Mouse (Mus musculus) cerebellum, adult 11 months (tissue): ENCODE results near the gene 2310061I04Rik.
"Not testable (repeated sequence)": the region's sequence is repeated elsewhere in the genome, so short reads cannot be mapped to it uniquely, and the experiment has no call there.

Source experiments
- DNase-seq: peaks from one replicate; pipeline ENCODE4 v3.0.0; 2022

Gene 2310061I04Rik

GRCm38 (mm10) chr17:35896781-35897643 lies at the start of gene 2310061I04Rik:
2310061I04Rik (minus strand) TSS chr17:35897431.
- DNase-seq = peak; percentile 93

DNA sequence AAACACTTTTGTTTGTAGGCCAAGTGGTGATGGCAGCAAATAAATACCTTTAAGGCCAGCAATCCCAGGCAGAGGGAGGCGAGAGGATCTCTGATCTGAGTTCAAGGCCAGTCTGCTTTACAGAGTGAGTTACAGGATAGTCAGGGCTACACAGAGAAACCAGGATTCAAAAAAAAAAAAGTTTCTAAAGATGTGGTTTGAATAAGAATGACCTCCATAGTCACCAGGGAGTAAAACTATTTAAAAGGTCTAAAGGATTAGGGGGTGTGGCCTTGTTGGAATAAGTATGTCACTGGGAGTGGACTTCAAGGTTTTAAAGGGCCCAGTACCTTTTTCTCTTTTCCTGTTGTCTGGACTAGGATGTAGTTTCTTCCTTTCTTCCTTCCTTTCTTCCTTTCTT lies 42.7 kb upstream of the 2310061I04Rik start:
- DNase-seq = no peak

GRCm38 (mm10) chr17:35939108-35939507 lies 41.9 kb upstream of the 2310061I04Rik start:
- no peak for DNase-seq

DNA sequence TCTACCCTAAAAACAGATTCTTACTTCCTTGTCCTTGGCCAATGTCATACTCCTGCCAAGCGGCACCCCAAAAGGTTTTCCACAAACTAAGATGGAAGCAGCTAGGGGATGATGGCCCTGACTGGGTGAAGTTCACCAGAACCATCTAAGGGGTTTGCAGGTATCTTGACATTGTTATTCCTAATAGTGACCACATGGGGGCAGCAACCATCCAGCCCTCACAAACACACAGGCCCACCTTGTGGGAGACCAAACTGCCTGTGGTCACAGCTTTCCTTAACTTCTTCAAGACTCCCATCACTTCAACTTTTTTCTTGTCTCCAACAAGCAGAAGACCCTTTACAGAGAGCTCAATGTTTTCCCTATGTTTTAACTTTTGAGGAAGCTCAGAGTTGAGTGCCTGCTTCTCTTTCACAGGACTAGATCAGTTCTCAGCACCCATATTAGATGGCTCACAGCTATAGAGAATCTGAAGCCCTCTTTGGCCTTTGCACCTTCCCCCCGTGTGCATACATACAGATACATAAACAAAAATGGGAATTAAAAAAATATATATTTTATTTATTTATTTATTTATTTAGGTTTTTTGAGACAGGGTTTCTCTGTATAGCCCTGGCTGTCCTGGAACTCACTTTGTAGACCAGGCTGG lies 40.6 kb upstream of the 2310061I04Rik start:
- peak; percentile 46 for DNase-seq

DNA sequence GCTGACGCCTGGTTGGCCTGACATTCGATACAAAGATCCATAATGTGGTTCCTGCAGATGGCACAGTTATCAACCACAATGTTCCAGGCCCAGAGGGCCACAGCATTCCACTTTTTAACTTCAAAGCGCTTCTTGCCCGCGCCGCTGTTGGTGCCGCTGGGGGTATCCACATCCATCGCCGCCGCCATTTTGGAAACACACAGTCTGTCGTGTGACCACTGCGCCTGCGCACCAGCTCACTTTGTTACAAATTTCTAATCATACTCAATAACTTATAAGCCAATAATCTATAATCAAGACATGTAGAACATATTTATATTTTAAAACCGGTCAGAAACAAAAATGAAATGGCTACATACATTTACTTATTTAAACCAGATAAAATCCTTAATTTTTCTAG lies 38.5 kb upstream of the 2310061I04Rik start:
- not testable (repeated sequence) for DNase-seq

DNA sequence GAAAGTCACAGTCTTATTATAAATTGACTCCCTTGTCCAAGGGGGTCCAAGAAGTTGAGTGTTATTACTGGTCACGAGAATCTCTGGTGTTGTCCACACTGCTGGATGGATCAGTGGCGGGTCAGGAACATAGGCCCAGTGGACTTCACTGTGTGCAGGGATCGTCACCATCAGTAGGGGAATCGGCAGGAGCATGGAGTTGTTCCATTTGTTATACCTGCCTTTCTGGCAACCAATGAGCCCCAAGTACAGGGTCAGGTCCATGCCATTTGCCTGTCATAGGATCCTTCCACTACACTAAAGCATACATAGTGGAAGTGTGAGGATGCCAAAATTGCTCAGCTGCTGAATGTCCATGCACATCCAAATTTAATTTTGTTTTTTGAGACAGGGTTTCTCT lies 35.4 kb upstream of the 2310061I04Rik start:
- DNase-seq = no peak

- DNase-seq = no peak
Measured at GRCm38 (mm10) chr17:35930627-35931026, 33.4 kb upstream of the 2310061I04Rik start.

DNA sequence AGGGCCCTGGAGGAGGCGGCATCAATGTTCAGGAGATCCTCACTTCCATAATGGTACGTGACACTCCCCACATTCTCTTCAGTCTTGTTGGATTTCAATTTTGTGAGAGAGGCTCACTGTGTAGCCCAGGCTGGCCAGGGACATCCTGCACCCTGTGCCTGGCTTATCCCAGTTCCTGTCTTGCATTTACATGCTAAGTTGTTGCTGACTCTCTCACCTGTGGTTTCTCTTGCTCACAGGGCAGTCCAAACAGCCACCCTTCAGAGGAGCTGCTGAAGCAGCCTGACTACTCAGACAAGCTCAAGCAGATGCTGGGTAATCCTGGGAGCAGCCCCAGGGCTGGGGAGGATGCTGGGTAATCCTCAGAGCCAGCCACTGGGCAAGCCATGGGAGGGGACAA lies 32.3 kb upstream of the 2310061I04Rik start:
- DNase-seq = no peak

- DNase-seq = no peak
Measured at GRCm38 (mm10) chr17:35927471-35927870, 30.2 kb upstream of the 2310061I04Rik start.

DNA sequence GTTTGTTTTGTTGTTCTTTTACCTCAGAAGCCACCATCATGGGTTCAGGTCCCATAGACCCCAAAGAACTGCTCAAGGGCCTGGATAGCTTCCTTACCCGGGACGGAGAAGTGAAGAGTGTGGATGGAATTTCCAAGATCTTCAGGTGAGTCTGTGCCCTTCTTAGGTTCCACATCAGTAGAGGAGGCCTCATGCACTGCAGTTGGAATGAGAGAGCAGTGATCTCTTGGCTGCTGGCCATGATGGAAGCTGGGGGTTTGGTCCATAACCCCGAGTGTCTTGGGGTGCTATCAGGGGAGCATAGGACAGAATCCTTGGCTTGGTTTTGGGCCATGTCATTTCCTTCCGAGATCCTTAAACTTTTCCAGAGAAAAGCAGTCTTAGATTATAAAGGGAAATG lies 26.1 kb upstream of the 2310061I04Rik start:
- DNase-seq = no peak

DNA sequence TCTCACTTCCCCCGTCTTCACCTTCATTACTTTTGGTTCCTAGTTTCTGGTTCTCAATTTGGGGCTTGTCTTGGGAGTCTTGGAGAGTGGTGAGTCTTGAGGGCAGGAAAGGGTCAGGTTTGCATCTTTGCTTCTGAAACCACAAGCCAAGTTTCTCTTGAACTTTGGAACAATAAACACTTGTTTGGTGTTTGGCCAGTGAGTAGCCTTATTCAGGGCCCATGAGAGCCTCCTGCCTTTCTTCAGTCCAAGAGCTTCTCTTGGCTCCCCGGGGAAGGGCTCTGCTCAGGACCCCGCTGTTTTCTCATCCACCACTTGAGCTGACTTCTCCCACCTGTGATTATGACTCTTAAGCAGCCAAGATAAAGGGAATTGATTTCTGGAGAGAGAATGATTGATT lies 25.3 kb upstream of the 2310061I04Rik start:
- DNase-seq = no peak

GRCm38 (mm10) chr17:35921710-35922109 lies 24.5 kb upstream of the 2310061I04Rik start:
- DNase-seq = no peak

DNA sequence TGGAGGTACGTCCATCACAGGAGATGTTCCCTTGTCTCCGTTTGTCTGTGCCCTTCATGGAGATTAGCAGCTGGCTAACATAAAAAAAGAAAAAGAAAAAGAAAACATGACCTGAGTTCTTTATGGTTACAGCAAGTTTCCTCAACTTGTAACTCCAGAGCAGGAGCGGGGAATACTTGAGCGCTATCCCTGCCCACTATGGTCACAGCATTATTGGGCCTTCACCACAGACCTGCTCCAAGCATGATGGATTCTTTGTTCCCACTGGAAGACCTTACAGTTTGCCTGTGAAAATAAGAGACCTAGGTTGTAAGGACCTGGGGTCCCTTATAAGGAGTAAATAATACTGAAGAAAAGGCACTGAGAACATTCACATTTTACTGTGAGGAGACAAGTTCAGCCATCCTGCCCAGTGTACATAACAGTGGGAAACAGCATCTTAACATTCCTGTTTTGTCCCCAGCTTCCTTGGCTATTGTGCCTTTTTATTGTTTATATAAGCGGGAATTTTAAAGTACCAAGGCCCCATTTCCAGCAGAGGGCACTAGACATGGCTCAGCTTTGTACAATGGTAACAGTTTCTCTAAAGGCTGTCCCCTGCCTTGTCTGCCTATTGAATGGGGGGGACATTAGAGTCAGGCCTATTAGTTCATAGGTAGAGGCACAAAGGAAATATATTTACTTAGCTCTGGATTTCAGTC lies 23.8 kb upstream of the 2310061I04Rik start:
- DNase-seq = no peak

DNA sequence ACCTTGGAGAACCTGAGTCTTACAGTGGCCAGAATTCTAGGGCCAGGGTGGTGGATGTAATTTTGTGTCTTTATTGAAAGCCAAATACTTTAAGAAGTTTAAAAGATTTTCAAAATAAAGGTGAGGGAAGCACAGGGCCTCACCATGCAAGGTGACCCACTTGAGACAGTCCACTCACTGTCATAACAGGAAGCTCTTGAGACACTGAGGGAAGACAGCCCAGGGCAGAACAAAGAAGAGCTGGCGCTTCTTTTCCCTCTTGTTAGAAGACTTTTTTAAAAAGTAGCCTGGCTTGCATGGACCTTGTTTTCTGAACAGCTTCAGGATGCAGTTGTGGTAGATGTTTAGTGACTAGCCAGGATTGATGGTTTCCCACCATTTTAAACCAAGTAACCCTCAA lies 23.2 kb upstream of the 2310061I04Rik start:
- no peak for DNase-seq

DNA sequence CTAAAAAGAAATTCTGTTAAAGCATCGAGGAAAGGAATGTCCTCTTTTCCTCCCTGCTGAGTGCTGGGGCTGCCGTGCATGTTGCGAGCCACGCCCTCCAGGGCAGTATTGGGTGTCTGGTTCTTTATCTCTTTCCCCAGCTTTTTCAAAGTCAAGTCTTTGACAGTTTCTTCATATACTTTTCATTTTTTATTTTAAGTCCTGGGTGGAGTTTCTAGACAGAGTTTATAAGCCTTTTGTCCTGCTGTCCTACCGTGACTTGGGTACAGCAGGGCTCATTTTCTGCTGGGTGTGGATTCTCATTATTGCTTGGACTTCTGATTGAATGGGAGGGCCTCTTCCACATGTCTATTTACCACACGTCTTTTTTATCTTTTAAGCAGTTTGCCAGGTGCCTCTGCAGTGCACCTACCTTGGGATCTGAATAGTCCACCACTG lies 22.7 kb upstream of the 2310061I04Rik start:
- DNase-seq = no peak

GRCm38 (mm10) chr17:35919060-35919715 lies 22.0 kb upstream of the 2310061I04Rik start:
- peak; percentile 95 for DNase-seq

DNA sequence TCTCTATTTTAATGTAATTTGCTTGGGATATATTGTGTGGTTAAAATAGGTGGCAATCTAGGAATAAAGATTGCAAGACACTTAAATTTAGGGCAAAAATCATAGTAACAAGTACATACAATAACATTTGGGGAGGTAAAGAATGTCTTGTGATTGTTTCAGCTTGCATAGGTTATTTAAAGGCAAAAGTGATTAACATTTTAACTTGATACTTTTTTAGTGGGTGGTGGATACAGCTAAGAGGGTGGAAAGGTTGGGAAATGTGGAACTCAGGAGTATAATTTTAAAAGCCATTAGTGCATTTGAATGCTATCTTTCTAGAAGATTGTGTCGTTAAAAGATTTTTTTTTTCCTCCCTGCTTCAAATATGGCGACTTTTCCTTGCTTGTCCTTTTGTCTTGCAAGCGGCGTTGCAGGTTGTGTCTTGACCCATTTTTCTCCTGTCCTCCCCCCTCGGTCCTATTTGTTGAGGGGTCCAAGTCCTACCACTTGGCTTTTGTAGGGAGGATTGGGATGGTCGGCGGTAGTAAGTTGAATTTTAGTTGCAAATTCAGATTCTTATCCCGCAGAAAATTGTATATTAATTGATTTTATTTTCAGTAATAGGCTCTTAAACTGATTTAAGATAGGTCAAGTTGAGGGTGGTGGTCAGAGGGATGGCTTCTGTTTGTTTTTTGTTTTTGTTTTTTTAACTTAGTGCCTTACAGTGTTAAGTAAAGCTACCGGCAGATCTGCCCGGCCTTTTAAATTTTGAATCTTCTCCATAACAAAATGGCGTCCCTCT lies 21.2 kb upstream of the 2310061I04Rik start:
- no peak for DNase-seq

DNA sequence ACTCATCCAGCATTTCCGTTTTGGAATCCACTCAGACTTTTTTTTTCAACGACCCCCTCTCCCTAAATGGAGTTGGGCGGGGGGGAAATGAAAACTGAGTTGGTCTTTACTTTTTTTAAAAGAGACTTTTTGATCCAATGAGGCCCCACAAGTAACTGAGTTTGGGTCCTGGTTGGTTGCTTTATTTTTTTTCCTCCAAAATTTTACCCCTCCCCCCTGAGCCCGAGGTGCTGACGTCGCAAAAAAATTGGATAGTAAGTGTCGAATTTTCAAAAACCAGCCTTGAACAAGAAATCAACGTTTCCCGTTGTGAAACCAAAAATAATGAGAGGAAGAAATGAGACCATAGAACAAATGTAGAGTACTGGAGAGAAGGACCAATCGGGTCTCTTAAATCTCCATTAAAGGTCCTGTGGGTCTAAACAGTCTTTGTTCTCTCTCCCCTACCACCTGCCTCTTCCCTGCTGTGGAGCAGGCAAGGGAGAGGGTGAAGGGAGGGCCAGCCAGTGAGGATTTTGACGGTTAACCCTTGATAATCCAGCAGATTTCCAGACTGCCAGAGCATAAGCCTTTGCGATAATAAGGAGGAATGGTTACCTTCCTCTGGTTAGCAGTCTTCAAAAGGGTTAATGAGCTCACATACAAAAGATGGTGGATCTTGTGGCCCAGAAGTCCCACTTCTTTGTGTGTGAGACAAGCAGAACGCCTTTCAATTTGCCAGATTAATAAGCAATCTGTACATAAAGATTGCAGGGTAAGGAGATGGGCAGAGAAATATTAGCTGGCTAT lies 20.4 kb upstream of the 2310061I04Rik start:
- DNase-seq = peak; percentile 65

DNA sequence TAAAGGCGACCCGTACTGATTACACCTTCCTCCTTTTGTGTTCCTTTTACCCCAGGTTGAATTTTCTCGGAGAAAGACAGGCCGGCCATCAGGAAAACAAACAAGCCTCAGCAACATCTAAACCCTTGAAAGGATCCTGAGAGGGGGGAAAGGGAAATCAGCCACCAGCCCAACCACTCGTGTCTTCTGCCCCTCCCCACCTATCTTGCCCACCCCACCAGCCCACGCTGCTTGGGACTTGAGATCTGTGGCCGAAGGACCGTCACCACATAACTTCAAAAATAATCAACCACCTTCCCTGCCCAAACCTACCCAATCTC lies 19.9 kb upstream of the 2310061I04Rik start:
- DNase-seq = no peak

DNA sequence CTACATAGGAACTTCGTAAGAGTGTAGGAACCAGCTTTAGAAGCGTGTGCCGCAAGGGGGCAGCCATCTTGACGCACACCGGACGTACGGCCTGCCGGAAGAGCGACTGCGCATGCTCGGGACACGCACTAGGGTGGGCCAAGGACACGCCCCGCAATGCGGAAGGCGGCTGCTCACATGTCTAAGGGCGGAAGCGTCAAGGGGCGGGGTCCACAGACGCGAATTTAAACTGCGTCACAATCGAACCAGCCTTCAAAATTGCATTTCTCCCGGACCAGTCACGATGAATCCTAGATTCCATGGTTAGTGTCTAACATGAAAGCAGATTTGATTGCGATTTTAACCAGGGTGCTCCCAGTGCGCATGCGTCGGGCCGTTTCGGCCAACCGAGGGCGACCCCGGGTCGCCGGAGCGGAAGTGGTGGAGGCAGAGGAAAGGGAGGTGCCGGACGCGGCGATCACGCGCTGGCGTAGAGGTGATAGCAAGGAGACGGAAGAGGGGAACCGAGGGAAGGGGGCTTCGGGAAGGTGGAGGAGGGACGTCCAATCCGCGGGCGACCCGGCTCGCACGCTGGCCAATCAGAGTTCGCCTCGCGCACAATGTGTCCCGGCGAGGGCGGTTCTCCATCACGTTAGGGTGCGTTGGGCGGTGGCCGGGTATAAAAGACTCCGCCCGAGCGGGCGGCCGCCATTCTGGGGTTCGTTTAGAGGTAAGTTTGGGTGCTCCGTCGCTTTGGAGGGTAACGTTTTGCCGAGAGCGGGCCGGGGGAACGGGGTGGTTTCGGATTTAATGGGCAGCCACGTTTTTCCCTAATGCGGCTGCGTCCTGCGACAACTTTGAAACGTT lies 19.3 kb upstream of the 2310061I04Rik start, which contains the start of the genes Mrps18b and Ppp1r10:
Gene Mrps18b, minus strand, starts transcription at position 93 of the 846 bp plus-strand sequence.
Gene Ppp1r10, plus strand, starts transcription at position 138 of the 846 bp plus-strand sequence.
- peak; percentile 99 for DNase-seq
